Mouse (Mus musculus): ENCODE data around the gene Jag1.

Gene Jag1

GRCm38 (mm10) chr2:137116025-137116674 is at the start of gene Jag1:
Jag1 (minus strand) TSS chr2:137116644.
- DNase-seq (ENCODE audit: low read depth, low spot score), result no peak

GRCm38 (mm10) chr2:137156018-137156417 is 39.6 kb upstream of the Jag1 start:
- no peak for DNase-seq (ENCODE audit: low read depth, low spot score)

- no peak for DNase-seq (ENCODE audit: low read depth, low spot score)
Measured at GRCm38 (mm10) chr2:137153825-137154224, 37.4 kb upstream of the Jag1 start.

GRCm38 (mm10) chr2:137153172-137153667 is 36.8 kb upstream of the Jag1 start:
- DNase-seq (ENCODE audit: low read depth, low spot score), result no peak

- no peak for DNase-seq (ENCODE audit: low read depth, low spot score)
Measured at GRCm38 (mm10) chr2:137150953-137151352, 34.5 kb upstream of the Jag1 start.

- no peak for DNase-seq (ENCODE audit: low read depth, low spot score)
Measured at GRCm38 (mm10) chr2:137146938-137147666, 30.7 kb upstream of the Jag1 start.

- DNase-seq (ENCODE audit: low read depth, low spot score), result no peak
Measured at GRCm38 (mm10) chr2:137138063-137138462, 21.6 kb upstream of the Jag1 start.

- DNase-seq (ENCODE audit: low read depth, low spot score), result no peak
Measured at GRCm38 (mm10) chr2:137134035-137134434, 17.6 kb upstream of the Jag1 start.

- DNase-seq (ENCODE audit: low read depth, low spot score), result no peak
Measured at GRCm38 (mm10) chr2:137124861-137125260, 8.4 kb upstream of the Jag1 start.

- peak; percentile 59 for DNase-seq (ENCODE audit: low read depth, low spot score)
Measured at GRCm38 (mm10) chr2:137117321-137117690, 862 bp upstream of the Jag1 start.

GRCm38 (mm10) chr2:137116675-137117320 is 354 bp upstream of the Jag1 start:
- peak; percentile 96 for DNase-seq (ENCODE audit: low read depth, low spot score)

GRCm38 (mm10) chr2:137115241-137116024 is 1.0 kb downstream of the Jag1 start:
- DNase-seq (ENCODE audit: low read depth, low spot score), result no peak

GRCm38 (mm10) chr2:137114248-137115096 is 2.0 kb downstream of the Jag1 start:
- DNase-seq (ENCODE audit: low read depth, low spot score), result peak; percentile 79

- DNase-seq (ENCODE audit: low read depth, low spot score), result no peak
Measured at GRCm38 (mm10) chr2:137113288-137114061, 3.0 kb downstream of the Jag1 start.

- DNase-seq (ENCODE audit: low read depth, low spot score), result no peak
Measured at GRCm38 (mm10) chr2:137110214-137110898, 6.1 kb downstream of the Jag1 start.

GRCm38 (mm10) chr2:137109321-137110213 is 6.9 kb downstream of the Jag1 start:
- no peak for DNase-seq (ENCODE audit: low read depth, low spot score)

GRCm38 (mm10) chr2:137107946-137108345 is 8.5 kb downstream of the Jag1 start:
- DNase-seq (ENCODE audit: low read depth, low spot score), result no peak

GRCm38 (mm10) chr2:137107203-137107602 is 9.2 kb downstream of the Jag1 start:
- no peak for DNase-seq (ENCODE audit: low read depth, low spot score)
